Mouse (Mus musculus): ENCODE measurements at regions not wholly inside any gene's neighbourhood (a gene's known extent, or its start where the extent isn't known, plus 50 kb on each side); places are given as distances from the start of the nearest gene placed in this dataset.

- no peak for DNase-seq
These were observed 65.8 kb upstream of the Atp11b start for GRCm38 (mm10) chr3:35688111-35688510.

GRCm38 (mm10) chr3:35688781-35689180 is 65.1 kb upstream of the Atp11b start:
- DNase-seq: peak; percentile 14

GRCm38 (mm10) chr3:35693039-35693438 is 60.9 kb upstream of the Atp11b start:
- DNase-seq: peak; percentile 35

- DNase-seq: no peak
These were observed 60.4 kb upstream of the Atp11b start for GRCm38 (mm10) chr3:35693551-35693950.

GRCm38 (mm10) chr3:35694241-35694640 is 59.7 kb upstream of the Atp11b start:
- no peak for DNase-seq

GRCm38 (mm10) chr3:35695859-35696258 is 58.0 kb upstream of the Atp11b start:
- DNase-seq: no peak

GRCm38 (mm10) chr3:35699266-35699665 is 54.6 kb upstream of the Atp11b start:
- DNase-seq: no peak

- no peak for DNase-seq
These were observed 53.9 kb upstream of the Atp11b start for GRCm38 (mm10) chr3:35699979-35700378.

GRCm38 (mm10) chr3:35703528-35704327 is 50.2 kb upstream of the Atp11b start:
- no peak for DNase-seq

All from cerebellum, adult 11 months (tissue).